Mouse (Mus musculus) Patski (cell line): ENCODE data around the gene Sbno2. TPM values are rescaled to one million over a fixed set of nuclear protein-coding genes. Genes with fewer than 3 reads are reported as not detected.

Source experiments
- ATAC-seq: fragments of 100-300 bp; one replicate; pipeline ENCODE4 v1.8.0; 2021
- CTCF ChIA-PET: fragments of 350-600 bp; sonication (Branson Sonifier 250); formaldehyde crosslinking; loops from one replicate; lab custom pipeline; 2022; ENCODE audit warnings: inconsistent platforms; lab: Charles Lee
- POLR2A ChIA-PET: fragments of 350-600 bp; sonication (Branson Sonifier 250); formaldehyde crosslinking; loops from one replicate; lab custom pipeline; 2022; ENCODE audit warnings: antibody characterized with exemption, inconsistent platforms; lab: Charles Lee
- DNase-seq: peaks from one replicate; pipeline ENCODE4 v3.0.0-alpha.2; 2011; ENCODE audit warnings: low read depth, low spot score
- H3K27me3 ChIP-seq: fragments of 371-371 bp; one replicate; pipeline ENCODE4 v1.5.1; 2021
- CTCF ChIP-seq: fragments of 100-300 bp; IDR thresholded peaks from one replicate; pipeline ENCODE4 v1.5.1; 2021
- in situ Hi-C: fragments of 300-500 bp; cut with MboI; formaldehyde crosslinking; loops from 3 replicates; pipeline ENCODE4 v1.11.1; 2018; ENCODE audit warnings: low pct_unique_long_range_greater_than_20kb, mixed read lengths
- polyA plus RNA-seq: library from polyadenylated mRNA; unstranded; gene quantifications from one replicate; pipeline ENCODE4 v1.2.3, GENCODE M21; 2021

Sbno2 gene
- polyA plus RNA-seq, 1 experiment from 2014 or later, result 181 TPM

DNA sequence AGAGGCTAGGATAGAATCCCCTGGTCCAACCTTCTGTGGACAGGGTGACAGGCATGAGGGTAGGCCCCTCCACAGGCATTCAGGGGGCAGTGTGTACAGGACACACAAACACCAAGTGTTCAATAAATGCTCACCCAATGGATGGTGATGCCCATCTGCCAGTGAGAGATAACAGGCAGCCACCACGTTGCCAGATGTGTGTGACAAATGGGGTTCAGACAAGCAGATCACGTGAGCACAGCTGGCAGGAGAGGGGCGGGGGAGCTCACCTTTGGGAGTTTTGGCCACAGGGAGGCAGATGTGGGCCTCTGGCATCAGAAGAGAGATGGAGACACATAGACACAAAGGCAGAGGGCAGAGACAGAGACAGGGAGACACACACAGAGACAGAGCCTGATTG, 24.3 kb downstream of the Sbno2 start:
- ATAC-seq, result no peak
- H3K27me3 ChIP-seq, result no peaks in the 10 kb centered on the region
- TF ChIP-seq CTCF, result no peak
- DNase-seq, result no peak
- POLR2A ChIA-PET, result interaction anchor here (1.2 to 1.9 kb wide), 2 partner anchors 9 to 25 kb away, joined by 3 to 4 read pairs; no protein-coding TSS in a partner anchor
- in situ Hi-C loops, result no loop called here
- CTCF ChIA-PET, result interaction anchor here (1.4 kb wide), 1 partner anchor 10 kb away, joined by 3 read pairs; no protein-coding TSS in a partner anchor

DNA sequence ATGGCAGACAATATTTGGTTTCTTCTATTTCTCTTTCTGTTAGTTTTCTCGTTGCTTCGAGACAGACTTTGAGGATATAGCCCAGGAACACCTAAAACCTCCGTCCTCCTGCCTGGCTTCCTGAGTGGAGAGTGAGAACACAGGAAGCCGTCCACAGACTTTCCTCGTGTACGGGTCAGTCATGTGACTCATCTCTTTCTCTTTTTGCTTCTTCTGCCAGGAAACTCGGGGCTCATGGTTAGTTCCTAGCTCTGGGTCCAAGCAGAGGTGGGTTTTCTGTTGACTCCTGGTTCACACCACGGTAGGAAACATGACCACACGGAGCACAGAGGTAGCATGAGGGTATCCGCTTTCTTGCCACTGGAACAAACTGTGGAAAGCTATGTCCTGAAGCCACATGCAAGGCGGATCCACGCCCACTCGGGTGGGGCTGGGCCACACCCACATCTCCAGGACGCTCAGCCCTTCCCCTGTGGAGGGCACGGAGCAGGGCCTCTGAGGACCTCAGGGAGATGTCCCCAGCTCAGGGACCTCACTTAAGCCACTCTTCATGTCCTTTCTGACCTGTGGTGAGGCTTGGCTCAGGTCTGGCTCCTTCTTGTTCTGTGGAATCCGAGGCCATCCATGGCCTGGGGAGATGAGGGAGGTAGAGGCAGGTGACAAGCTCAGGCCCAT, 24.8 kb downstream of the Sbno2 start:
- ATAC-seq (no peak), DNase-seq (no peak)
- no peak for TF ChIP-seq CTCF
- CTCF ChIA-PET, result interaction anchor here (1.4 kb wide), 1 partner anchor 9 kb away, joined by 3 read pairs; no protein-coding TSS in a partner anchor
- H3K27me3 ChIP-seq, result no peaks in the 10 kb centered on the region
- POLR2A ChIA-PET, result interaction anchor here (1.2 to 1.9 kb wide), 2 partner anchors 9 to 24 kb away, joined by 3 to 4 read pairs; no protein-coding TSS in a partner anchor
- in situ Hi-C loops, result no loop called here

DNA sequence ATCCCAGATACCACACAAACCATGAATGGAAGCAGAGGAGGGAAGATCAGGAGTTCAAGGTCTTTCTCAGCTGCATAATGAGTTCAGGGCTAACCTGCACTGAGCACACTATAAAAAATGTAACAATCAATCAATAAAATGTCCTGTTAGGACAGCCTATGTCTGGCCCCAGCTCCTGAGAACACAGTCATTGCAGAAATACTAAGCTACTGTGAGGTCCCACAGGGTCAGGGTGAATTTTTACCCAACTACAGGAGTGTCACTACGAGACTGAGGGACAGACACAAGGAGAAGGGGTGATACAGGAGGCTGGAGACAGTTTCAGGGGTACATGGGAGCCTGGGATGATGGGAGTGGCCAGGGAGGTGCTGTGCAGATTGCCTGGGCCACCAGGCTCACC, 27.0 kb downstream of the Sbno2 start:
- no peak for ATAC-seq
- in situ Hi-C loops, result no loop called here

DNA sequence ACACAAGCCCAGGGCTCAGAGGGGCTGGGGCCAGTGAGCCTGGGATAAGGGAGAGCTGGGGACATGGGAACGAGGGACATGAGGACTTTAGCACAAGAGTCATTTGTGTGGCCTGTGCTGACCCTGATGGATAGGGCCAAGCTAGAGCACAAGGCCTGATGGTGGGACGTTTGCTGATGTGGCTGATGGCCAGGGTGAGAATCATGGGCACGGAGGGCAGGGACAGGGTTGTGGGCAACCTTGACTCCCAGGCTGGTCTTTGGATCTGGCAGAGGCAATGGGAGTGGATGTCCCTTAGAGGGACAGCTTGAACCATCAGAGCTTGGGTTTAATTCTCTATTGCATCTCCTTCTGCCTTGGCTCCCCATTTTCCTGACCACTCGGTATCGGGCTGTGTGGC, 28.1 kb downstream of the Sbno2 start:
- TF ChIP-seq CTCF, result no peak
- CTCF ChIA-PET, result interaction anchor here (0.9 to 1.2 kb wide), 2 partner anchors 31 to 90 kb away, joined by 3 to 4 read pairs; no protein-coding TSS in a partner anchor
- H3K27me3 ChIP-seq, result no peaks in the 10 kb centered on the region
- POLR2A ChIA-PET, result interaction anchor here (0.5 to 6.4 kb wide), 3 partner anchors 9 to 1189 kb away, joined by 3 to 47 read pairs (median 5); partner anchors contain the start of gene Sbno2
- DNase-seq (no peak), ATAC-seq (no peak)
- in situ Hi-C loops, result no loop called here

More for the DNA sequence above, 27.0 kb downstream of the Sbno2 start:
- H3K27me3 ChIP-seq, result no peaks in the 10 kb centered on the region
- ChIA-PET POLR2A (interaction anchor here (1.0 to 1.2 kb wide), 2 partner anchors 12 to 27 kb away, joined by 3 to 4 read pairs; partner anchors contain the start of gene Sbno2), CTCF (interaction anchor here (1.0 kb wide), 1 partner anchor 34 kb away, joined by 3 read pairs; no protein-coding TSS in a partner anchor)
- no peak for TF ChIP-seq CTCF
- DNase-seq, result no peak

DNA sequence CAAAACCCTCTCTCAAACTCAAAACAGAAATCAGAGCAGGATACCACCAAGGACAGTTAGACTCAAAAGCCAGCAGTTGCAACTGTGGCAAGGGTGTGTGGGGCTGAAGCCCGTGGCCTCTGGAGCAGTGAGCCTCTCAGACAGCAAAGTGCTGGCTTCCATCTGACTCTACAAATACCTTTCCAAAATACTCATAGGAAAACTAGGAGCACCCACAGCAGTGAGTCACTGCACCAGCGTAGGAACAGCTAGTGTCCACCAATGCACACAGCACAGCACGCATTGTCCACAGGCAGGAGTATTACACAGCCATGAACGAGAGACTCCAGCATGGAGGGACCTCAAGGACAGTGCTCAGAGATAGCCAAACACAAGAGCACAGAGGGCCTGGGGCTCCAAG, 29.0 kb downstream of the Sbno2 start:
- TF ChIP-seq CTCF, result no peak
- in situ Hi-C loops, result no loop called here
- ChIA-PET POLR2A (interaction anchor here (1.0 to 6.8 kb wide), 6 partner anchors 10 to 88 kb away, joined by 3 to 50 read pairs (median 5); partner anchors contain the start of genes Cnn2 and Polr2e), CTCF (interaction anchor here (0.9 to 1.2 kb wide), 2 partner anchors 32 to 89 kb away, joined by 3 to 4 read pairs; no protein-coding TSS in a partner anchor)
- ATAC-seq (no peak), DNase-seq (no peak)
- no peaks in the 10 kb centered on the region for H3K27me3 ChIP-seq

DNA sequence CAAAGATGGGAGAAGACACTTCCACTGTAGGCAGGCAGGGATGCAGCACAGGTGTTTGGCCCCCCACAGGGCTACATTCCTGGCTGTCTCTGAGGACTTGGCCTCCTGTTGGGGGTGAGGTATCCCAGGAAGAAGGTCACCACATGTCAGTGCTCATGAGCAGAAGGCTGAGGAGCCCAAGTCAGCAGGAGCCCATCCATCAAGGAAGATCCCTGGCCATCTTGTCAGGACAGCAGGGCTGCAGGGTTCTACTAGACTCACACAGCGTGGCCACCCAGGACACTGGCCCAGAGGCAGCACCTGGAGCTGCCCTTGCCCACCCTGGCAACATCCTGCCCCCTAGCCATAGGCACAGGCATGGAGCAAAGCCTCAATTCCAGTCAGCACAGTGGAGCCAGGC, 29.4 kb downstream of the Sbno2 start:
- in situ Hi-C loops, result no loop called here
- DNase-seq (no peak), ATAC-seq (no peak)
- CTCF ChIA-PET, result interaction anchor here (1.5 kb wide), 1 partner anchor 38 kb away, joined by 5 read pairs; no protein-coding TSS in a partner anchor
- H3K27me3 ChIP-seq, result no peaks in the 10 kb centered on the region
- POLR2A ChIA-PET, result interaction anchor here (0.8 to 6.8 kb wide), 11 partner anchors 10 to 87 kb away, joined by 3 to 50 read pairs (median 5); partner anchors contain the start of genes Cnn2 and Polr2e
- no peak for TF ChIP-seq CTCF

DNA sequence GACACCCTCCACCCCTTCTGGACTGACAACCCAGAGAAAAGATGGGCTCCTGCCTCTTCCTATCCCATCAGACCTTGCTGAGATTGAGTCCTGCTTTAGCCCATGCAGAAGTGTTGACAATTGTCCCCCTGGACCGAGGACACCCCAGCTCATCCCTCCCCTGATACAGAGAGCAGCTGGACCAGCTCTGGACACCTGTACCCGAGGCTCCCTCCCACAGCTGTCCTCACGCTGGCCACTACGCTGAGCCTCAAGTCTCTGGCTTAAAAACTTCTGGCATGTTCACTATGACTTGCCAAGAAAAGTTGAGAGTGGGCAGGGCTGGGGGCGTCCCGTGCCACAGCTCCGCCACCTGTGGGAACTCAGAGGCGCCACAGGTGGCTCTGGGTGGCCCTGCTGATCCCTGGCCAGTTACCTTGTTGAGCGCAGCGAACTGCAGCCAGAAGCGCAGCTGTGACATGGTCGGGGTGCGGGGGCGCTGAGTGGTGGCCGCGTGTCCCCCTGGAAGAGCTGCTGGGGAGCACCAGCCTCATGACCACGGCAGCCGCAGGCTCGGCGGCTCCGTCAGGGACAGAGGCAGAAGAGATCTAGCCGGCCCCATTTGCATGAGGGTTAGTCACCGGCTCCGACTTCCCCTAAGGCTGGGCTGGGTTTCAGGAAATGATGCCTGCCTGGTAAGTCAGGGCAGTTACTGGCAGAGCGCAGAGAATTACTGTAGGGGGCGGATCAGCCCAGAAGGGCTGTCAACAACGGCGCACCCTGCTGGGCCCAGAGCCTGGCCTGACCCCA, 30.4 kb downstream of the Sbno2 start:
- H3K27me3 ChIP-seq, result no peaks in the 10 kb centered on the region
- ATAC-seq (peak; percentile 69), DNase-seq (peak; percentile 91)
- ChIA-PET CTCF (interaction anchor here (1.1 to 1.9 kb wide), 3 partner anchors 24 to 88 kb away, joined by 3 to 5 read pairs (median 4); no protein-coding TSS in a partner anchor), POLR2A (interaction anchor here (0.8 to 6.8 kb wide), 11 partner anchors 11 to 89 kb away, joined by 3 to 50 read pairs (median 5); partner anchors contain the start of gene Cnn2)
- in situ Hi-C loops, result loop anchor here (5.0 kb wide), 2 partner anchors 32 to 88 kb away; partner anchors contain the start of genes Cnn2 and Sbno2
- TF ChIP-seq CTCF, result no peak

DNA sequence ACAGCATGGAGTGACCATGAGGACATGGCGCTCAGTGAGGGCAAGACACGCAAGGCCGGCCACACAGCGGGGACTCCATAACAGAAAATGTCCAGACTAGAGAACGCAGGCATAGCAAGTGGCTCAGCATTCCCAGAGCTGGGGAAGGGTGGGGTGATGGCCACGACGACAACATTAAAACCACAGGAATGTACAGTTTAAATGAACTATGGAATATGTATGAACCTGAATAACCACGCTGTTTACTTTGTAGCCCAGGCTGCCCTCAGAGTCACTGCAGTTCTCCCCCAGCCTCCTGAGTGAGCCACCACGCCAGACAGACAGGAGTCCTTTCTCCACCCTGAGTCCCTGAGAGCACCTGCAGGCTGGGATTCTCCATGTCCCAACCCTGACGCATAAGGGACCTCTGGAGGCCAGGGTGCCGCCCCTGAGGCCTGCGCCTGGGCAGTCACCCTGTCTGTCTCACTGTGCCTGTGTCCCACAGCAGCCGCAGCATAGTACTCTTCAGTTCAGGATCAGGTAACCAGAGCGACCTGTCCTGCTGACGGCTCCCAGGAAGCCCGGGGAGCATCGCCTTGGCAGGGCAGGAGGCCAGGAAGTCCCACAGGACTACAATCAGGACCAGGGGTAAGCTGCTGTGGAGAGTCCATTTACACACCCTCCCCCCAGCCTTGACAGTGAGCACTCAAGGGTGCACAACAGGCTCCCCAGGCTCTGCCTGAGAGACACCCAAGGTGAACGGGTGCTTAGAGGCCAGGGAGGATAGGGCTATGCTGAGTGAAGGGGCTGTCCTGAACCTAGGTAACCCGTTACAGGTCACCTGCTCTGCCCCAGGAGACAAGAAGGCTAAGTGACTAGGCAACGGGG, 32.5 kb downstream of the Sbno2 start:
- ChIA-PET CTCF (no interaction called here), POLR2A (interaction anchor here (0.7 to 6.8 kb wide), 10 partner anchors 9 to 66 kb away, joined by 3 to 50 read pairs (median 4); partner anchors contain the start of gene Sbno2)
- ATAC-seq (no peak), DNase-seq (no peak)
- no peak for TF ChIP-seq CTCF
- in situ Hi-C loops, result loop anchor here (5.0 kb wide), 2 partner anchors 34 to 86 kb away; partner anchors contain the start of genes Cnn2 and Sbno2
- no peaks in the 10 kb centered on the region for H3K27me3 ChIP-seq

DNA sequence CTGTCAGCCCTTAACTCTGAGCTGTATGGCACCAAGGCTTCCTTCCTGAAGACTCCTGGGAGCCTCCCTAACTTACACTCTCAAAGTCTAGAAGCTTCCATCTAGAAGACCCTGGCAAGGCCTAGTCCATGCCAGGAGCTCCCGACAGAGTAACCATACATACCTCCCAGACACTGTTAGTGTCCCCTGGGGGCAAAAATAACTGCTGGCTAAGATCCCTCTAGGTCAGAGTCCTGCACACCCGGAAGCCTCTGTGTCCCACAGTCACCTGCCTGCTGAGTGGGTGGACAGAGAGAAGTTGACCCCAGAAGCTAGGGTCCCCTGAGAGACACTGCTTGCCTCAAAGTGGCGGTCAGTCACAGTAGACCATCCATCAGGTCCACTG, 33.9 kb downstream of the Sbno2 start:
- no peaks in the 10 kb centered on the region for H3K27me3 ChIP-seq
- ChIA-PET CTCF (interaction anchor here (0.7 to 1.2 kb wide), 3 partner anchors 9 to 20 kb away, joined by 3 to 4 read pairs (median 4); no protein-coding TSS in a partner anchor), POLR2A (interaction anchor here (0.6 to 6.8 kb wide), 16 partner anchors 8 to 68 kb away, joined by 3 to 50 read pairs (median 4); partner anchors contain the start of gene Sbno2)
- TF ChIP-seq CTCF, result no peak
- DNase-seq (no peak), ATAC-seq (no peak)
- in situ Hi-C loops, result loop anchor here (5.0 kb wide), 2 partner anchors 36 to 84 kb away; partner anchors contain the start of genes Cnn2 and Sbno2
